Mouse (Mus musculus): Measurements from ENCODE around the gene Smim1. TPM values are rescaled to one million over a fixed set of nuclear protein-coding genes. Genes with fewer than 3 reads are reported as not detected.

Gene Smim1
- polyA plus RNA-seq (2012; rRNA removed), result 338 and 347 TPM in 2 replicates

DNA sequence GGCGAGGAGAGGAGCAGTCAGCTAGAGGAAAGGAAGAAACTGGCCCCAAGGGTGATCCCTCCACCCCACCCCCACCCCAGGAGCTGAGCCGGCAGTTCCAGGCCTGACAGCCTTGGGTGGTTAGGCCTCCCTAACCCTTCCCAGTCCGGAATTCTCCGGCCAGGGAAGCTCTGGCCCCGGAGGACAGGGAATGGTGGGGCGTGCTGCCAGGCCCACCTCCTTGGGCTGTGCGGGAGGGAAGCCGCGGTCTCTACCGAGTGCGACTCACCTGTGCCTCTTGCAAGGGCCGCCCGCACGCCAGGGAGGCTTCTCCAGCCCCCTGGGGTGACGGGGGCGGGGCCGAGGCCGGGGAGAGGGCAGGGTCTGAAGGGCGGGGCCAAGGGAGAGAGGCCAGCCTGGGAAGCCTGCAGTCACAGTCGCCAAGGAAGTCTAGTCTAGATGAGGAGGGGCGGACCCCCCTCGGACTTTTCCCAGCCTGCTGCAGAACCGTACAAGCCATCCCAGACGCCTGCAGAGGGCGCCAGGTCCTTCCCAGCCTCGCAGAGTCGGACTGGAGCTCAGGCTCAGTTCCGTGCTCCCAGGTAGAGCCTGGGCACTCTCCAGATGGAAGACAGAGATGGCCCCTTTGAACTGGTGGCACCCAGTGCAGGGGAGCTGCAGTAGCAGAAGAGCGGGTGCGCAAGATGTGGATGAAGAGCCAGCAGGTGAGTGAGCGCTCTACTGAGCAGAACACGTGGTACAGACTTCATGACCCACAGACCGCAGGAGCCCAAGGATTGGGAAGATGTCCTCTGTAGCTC, at the start of gene Smim1:
TSS of gene Smim1 (minus strand) at position 590 of the 800 bp plus-strand sequence.
- DNase-seq (ENCODE audit: low read depth), result no peak

DNA sequence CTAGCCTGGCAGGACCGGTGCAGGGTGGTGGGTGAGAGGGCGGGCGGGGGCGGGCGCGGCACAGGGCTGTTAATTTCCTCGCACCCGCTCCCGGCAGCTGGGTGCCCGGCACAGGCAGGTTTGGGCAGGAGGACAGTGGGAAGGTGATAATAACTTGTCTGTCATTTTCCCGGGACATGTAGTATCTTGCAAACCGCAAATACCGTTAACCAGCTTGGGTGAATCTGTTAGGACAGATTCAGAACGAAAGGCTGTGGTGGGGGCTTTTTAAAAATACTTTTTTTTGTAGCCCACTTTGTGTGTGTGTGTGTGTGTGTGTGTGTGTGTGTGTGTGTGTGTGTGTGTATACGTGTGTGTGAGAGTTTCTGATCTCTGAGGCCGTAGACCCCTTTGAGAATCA, 45.9 kb upstream of the Smim1 start:
- DNase-seq (ENCODE audit: low read depth), result no peak

GRCm38 (mm10) chr4:154071521-154071920, 45.5 kb upstream of the Smim1 start:
- no peak for DNase-seq (ENCODE audit: low read depth)

- no peak for DNase-seq (ENCODE audit: low read depth)
Observed at GRCm38 (mm10) chr4:154070896-154071295, 44.9 kb upstream of the Smim1 start.

GRCm38 (mm10) chr4:154064827-154065773, 39.1 kb upstream of the Smim1 start:
- no peak for DNase-seq (ENCODE audit: low read depth)

DNA sequence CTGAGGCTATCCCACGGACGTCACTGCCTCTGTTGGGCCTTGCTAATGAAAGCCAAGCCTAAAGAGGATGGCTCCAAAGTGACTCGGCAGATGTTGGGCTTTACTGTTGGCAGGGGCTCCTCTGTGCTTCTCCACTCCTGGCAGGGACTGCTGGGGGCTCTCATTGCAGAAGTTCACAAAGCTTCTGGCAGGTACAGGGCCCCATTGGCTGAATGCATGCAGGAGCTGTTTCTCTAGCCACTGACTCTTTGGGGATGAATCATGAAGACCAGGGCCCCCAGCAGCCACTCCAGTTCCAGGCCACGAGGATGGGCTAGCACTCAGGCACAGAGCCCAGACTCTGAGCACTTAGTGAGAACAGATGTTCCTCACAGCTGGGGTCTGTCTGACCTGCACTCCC, 31.7 kb upstream of the Smim1 start:
- no peak for DNase-seq (ENCODE audit: low read depth)

DNA sequence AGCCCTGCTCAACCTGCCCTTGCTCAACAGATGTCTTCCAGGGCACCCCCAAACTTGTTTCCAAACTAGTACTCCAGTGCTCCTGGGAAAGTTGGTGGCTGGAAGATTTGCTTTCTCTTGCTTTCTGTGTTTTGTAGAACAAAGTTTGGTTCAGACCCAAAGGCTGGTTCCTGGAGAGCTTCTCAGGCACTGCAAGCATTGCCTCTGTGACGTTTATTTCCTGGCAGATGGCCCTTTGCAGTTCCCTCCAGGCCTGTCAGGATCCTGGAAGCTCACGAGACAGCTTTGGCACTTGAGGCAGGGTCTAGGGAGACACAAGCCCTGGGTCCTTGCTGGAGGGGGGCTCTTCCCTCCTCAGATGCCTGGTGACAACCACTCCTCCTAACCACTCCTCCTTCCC, 30.6 kb upstream of the Smim1 start:
- no peak for DNase-seq (ENCODE audit: low read depth)

DNA sequence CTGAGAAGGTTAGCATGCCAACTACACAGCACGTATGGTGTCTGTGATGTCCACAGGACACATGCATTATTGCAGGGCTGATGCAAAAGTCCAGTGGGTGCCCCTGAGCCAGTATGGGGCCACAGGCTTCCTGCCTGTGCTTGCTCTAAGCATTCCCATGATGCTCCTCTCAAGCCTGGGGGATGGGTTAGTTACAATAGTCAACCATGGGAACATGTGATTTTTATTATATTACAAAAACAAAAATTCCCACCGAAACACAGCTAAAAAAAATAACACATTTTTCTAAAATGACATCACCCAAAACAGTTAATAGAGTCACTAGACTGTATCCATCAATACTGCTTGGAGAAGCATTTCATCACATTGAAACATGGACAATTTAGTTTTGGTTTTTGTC, 30.0 kb upstream of the Smim1 start:
- DNase-seq (ENCODE audit: low read depth), result no peak

GRCm38 (mm10) chr4:154055482-154055881, 29.5 kb upstream of the Smim1 start:
- DNase-seq (ENCODE audit: low read depth), result no peak

DNA sequence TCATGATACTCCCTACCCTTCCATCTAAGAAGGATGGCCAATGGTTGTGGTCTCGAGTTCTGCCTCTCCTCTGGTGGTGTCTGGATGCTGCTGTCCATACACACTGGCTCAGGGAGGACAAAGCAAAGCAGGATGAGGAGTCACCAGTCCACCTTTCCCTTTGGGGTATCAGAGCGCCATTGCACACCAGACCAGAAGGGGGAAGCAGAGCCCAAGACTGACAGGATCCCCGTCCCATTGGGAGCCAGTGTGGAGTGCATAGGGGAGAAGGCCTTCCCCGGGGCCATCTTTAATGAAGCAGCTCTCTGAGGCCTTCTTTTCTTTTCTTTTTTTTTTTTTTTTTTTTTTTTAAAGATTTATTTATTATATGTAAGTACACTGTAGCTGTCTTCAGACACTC, 27.0 kb upstream of the Smim1 start:
- DNase-seq (ENCODE audit: low read depth), result no peak

GRCm38 (mm10) chr4:154051401-154051800, 25.4 kb upstream of the Smim1 start:
- DNase-seq (ENCODE audit: low read depth), result peak; percentile 97

DNA sequence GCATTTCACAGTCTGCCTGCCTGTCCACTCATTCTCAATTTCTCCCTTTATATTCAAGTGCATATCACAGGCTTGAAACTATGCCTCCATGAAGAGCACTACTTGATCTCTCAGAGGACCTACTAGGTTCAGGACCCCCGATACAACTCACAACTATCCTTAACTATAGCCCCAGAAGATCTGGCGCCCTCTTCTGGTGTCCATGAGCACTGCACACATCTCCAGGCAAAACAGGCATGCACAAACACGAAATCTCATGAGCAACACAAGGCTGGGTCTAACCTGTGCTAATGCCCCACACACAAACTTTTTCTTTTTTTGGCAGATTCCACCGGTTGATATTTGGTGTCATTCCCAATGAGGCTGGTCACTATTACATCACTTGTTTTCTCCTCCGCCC, 19.8 kb upstream of the Smim1 start:
- no peak for DNase-seq (ENCODE audit: low read depth)

DNA sequence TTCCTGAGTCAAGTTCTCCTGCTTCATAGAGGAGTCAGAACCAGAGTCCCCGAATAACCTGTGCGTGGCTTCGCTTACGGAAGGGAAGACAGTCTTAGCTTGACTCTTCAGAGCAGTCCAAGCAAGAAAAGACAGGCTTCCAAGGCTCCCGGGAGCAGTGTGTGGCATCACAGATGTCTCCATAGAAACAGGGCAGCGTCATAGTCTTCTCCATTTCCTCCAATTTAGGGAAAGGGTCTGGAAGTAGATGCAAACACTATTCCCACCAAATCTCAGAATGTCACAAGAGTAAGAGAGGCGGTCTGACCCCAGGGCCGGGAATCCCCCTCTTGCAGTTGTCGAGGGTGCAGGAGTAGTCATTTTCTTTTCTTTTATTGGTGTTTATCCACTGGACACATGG, 16.5 kb upstream of the Smim1 start, which contains the start of gene Ccdc27:
TSS of gene Ccdc27 (minus strand) at position 101 of the 400 bp plus-strand sequence.
- no peak for DNase-seq (ENCODE audit: low read depth)

GRCm38 (mm10) chr4:154037123-154037522, 11.1 kb upstream of the Smim1 start:
- DNase-seq (ENCODE audit: low read depth), result no peak

- DNase-seq (ENCODE audit: low read depth), result no peak
Observed at GRCm38 (mm10) chr4:154028646-154029045, 2.6 kb upstream of the Smim1 start.

DNA sequence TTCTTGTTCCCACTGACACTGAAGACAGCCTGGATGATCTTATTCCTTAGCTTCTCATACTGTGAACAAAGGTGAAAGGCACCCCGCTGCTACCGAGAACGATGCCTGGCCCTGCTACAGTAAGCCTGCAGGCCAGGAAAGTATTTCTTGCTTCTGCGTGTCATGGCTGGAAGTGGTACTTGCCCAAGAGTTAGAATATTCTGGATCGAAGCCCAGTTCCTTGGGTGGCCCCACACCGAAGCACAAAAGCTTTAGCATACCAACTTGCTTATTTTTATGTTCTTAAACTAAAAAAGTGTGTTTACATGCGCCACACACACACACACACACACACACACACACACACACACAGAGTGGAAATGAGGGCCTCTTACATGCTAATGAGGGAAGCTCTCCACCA, 2.0 kb upstream of the Smim1 start:
- no peak for DNase-seq (ENCODE audit: low read depth)

DNA sequence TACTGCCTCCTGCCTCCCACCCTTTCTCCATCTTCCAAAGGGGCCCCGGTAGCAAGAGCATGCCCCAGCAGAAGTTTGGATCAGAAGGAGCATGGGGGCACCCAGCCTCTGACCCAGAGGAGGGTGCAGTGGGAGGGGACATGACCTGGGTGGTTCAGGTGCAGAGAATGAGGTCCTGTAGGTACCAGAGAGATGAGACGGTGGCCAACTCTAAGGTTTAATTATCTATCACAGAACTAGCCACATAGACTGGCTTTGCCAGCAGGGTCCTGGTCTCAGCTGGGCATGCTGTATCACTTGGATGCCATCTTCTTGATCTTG, 371 bp upstream of the Smim1 start:
- DNase-seq (ENCODE audit: low read depth), result no peak

- no peak for DNase-seq (ENCODE audit: low read depth)
Observed at GRCm38 (mm10) chr4:154024729-154025521, 1.1 kb downstream of the Smim1 start.

GRCm38 (mm10) chr4:154023754-154024601, 2.1 kb downstream of the Smim1 start:
- no peak for DNase-seq (ENCODE audit: low read depth)

- DNase-seq (ENCODE audit: low read depth), result no peak
Observed at GRCm38 (mm10) chr4:154022844-154023243, 3.2 kb downstream of the Smim1 start.

- DNase-seq (ENCODE audit: low read depth), result no peak
Observed at GRCm38 (mm10) chr4:154022407-154022806, 3.6 kb downstream of the Smim1 start.

Measured in gonadal fat pad, adult 2 months (tissue).